Mouse (Mus musculus) G1E (cell line): ENCODE results near the gene Rcan1.

Experiments used
- CTCF ChIP-seq: IDR thresholded peaks from 2 replicates; pipeline ENCODE4 v1.5.1; 2012; ENCODE audit warnings: low read depth, low read length, inconsistent platforms, mixed read lengths
- POLR2AphosphoS5 ChIP-seq: IDR thresholded peaks from 2 replicates; pipeline ENCODE4 v1.6.1; 2012; ENCODE audit warnings: low read depth, low read length, inconsistent platforms; ENCODE audit not compliant: insufficient replicate concordance
- TAL1 ChIP-seq: conservative IDR thresholded peaks from 2 replicates; pipeline ENCODE4 v1.6.1; 2012; ENCODE audit warnings: low read depth, low read length, inconsistent platforms, mixed read lengths

DNA sequence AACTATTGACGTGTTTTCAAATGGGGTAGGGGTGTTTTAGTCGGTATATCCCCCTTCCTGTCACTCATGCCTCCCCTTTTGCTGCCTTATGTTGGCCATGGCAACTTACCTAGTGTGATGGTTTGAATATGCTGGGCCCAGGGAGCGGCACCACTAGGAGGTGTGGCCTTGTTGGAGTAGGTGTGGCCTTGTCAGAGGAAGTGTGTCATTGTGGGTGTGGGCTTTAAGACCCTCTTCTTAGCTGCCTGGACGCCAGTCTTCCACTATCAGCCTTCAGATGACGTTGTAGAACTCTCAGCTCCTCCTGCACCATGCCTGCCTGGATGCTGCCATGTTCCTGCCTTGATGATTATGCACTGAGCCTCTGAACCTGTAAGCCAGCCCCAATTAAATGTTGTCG, at the start of gene Rcan1:
- TF ChIP-seq CTCF (no peak), POLR2AphosphoS5 (no peak), TAL1 (no peak)
